Mouse (Mus musculus) heart, adult 18-20 months (tissue): ENCODE results near the gene Aanat. TPM values are rescaled to one million over a fixed set of nuclear protein-coding genes. Genes with fewer than 3 reads are reported as not detected.
A peak's percentile ranks its signal among the peaks of the same experiment; 100 is the strongest.

Experiments
- DNase-seq, 2 experiments: peaks; one replicate each; pipeline ENCODE4 v3.0.0; 2021 to 2022; ENCODE audit warnings: mixed read lengths in 1 of 2
- long read RNA-seq, 2 experiments: library from polyadenylated mRNA; stranded (forward); transcript quantifications; one replicate each; pipeline ENCODE4 v2.0.0; 2021
- total RNA-seq, 2 experiments: library from RNA; stranded (reverse); gene quantifications; 2 replicates each; pipeline ENCODE4 v1.2.3; 2021

Aanat gene
- total RNA-seq = not detected
- long read RNA-seq, experiment 1 = 0 reads
- long read RNA-seq, experiment 2 = 0 reads

- no peak for DNase-seq
These were observed at the start of gene Aanat for GRCm38 (mm10) chr11:116586310-116586709. Aanat (plus strand) TSS chr11:116586432.

- DNase-seq = no peak
These were observed 49.5 kb upstream of the Aanat start for GRCm38 (mm10) chr11:116536685-116537084.

- DNase-seq = no peak
These were observed 48.8 kb upstream of the Aanat start for GRCm38 (mm10) chr11:116537388-116537787.

GRCm38 (mm10) chr11:116538142-116538735 is 48.0 kb upstream of the Aanat start:
- no peak for DNase-seq

GRCm38 (mm10) chr11:116541183-116541582 is 45.0 kb upstream of the Aanat start:
- DNase-seq = no peak

GRCm38 (mm10) chr11:116543110-116543509 is 43.1 kb upstream of the Aanat start:
- DNase-seq = peak in 1 of 2 experiments; percentile 41

GRCm38 (mm10) chr11:116547296-116548060 is 38.8 kb upstream of the Aanat start:
- no peak for DNase-seq

GRCm38 (mm10) chr11:116548780-116549179 is 37.5 kb upstream of the Aanat start:
- DNase-seq = no peak

- DNase-seq = peak in 1 of 2 experiments; percentile 35
These were observed 36.8 kb upstream of the Aanat start for GRCm38 (mm10) chr11:116549273-116550038.

GRCm38 (mm10) chr11:116550748-116551147 is 35.5 kb upstream of the Aanat start:
- DNase-seq = peak in 1 of 2 experiments; percentile 38

- no peak for DNase-seq
These were observed 34.0 kb upstream of the Aanat start for GRCm38 (mm10) chr11:116552194-116552593.

GRCm38 (mm10) chr11:116554171-116554878 is 31.9 kb upstream of the Aanat start:
- DNase-seq = peak; percentile 45 to 62

GRCm38 (mm10) chr11:116555572-116555971 is 30.7 kb upstream of the Aanat start:
- no peak for DNase-seq

- peak in 1 of 2 experiments; percentile 34 for DNase-seq
These were observed 29.9 kb upstream of the Aanat start for GRCm38 (mm10) chr11:116556308-116556707.

GRCm38 (mm10) chr11:116565283-116566041 is 20.8 kb upstream of the Aanat start:
- DNase-seq = no peak

- no peak for DNase-seq
These were observed 18.7 kb upstream of the Aanat start for GRCm38 (mm10) chr11:116567531-116567930.

- DNase-seq = no peak
These were observed 15.4 kb upstream of the Aanat start for GRCm38 (mm10) chr11:116570821-116571220.

GRCm38 (mm10) chr11:116571767-116572679 is 14.2 kb upstream of the Aanat start:
- peak; percentile 71 to 73 for DNase-seq

GRCm38 (mm10) chr11:116572756-116573543 is 13.3 kb upstream of the Aanat start:
- peak; percentile 43 to 50 for DNase-seq
